Mouse (Mus musculus) C2C12 (cell line): Measurements from ENCODE around the gene Ifrd1. TPM values are rescaled to one million over a fixed set of nuclear protein-coding genes. Genes with fewer than 3 reads are reported as not detected.

Experiments
- H3K27me3 ChIP-seq: one replicate; pipeline ENCODE4 v1.6.1; 2011; ENCODE audit not compliant: control insufficient read depth, insufficient read depth, insufficient read length
- H3K36me3 ChIP-seq: one replicate; pipeline ENCODE4 v1.6.1; 2011; ENCODE audit not compliant: control insufficient read depth, insufficient read depth
- H3K4me3 ChIP-seq: one replicate; pipeline ENCODE4 v1.5.1; 2011; ENCODE audit warnings: mild to moderate bottlenecking, control low read depth; ENCODE audit not compliant: poor library complexity, insufficient read depth, severe bottlenecking
- H3K79me2 ChIP-seq: one replicate; pipeline ENCODE4 v1.6.1; 2011; ENCODE audit not compliant: control insufficient read depth, insufficient read depth
- H3K79me3 ChIP-seq: one replicate; pipeline ENCODE4 v1.6.1; 2011; ENCODE audit warnings: low read depth, control low read depth
- H3ac ChIP-seq: one replicate; pipeline ENCODE3; 2011; ENCODE audit warnings: low read depth; ENCODE audit not compliant: control insufficient read depth, insufficient read length
- CEBPB ChIP-seq: IDR thresholded peaks from one replicate; pipeline ENCODE4 v1.6.1; 2011; ENCODE audit warnings: low read depth, mild to moderate bottlenecking, control low read depth, moderate library complexity
- CTCF ChIP-seq: IDR thresholded peaks from one replicate; pipeline ENCODE4 v1.5.1; 2011; ENCODE audit not compliant: control insufficient read depth, insufficient read depth, insufficient read length
- FOSL1 ChIP-seq: IDR thresholded peaks from one replicate; pipeline ENCODE4 v1.8.0; 2011; ENCODE audit warnings: mild to moderate bottlenecking, low read length; ENCODE audit not compliant: poor library complexity, insufficient read depth, severe bottlenecking
- MAX ChIP-seq: IDR thresholded peaks from one replicate; pipeline ENCODE4 v1.6.1; 2011; ENCODE audit warnings: mild to moderate bottlenecking, control low read depth
- MYOD1 ChIP-seq: IDR thresholded peaks from one replicate; pipeline ENCODE4 v1.6.1; 2011; ENCODE audit warnings: low read depth; ENCODE audit not compliant: control insufficient read depth, insufficient read length
- MYOG ChIP-seq: IDR thresholded peaks from one replicate; pipeline ENCODE4 v1.6.1; 2011; ENCODE audit not compliant: control insufficient read depth, insufficient read length; ENCODE audit errors: extremely low read depth
- USF1 ChIP-seq: IDR thresholded peaks from one replicate; pipeline ENCODE4 v1.6.1; 2011; ENCODE audit warnings: low read depth, mild to moderate bottlenecking, control low read depth, moderate library complexity
- polyA plus RNA-seq: library from polyadenylated mRNA; unstranded; fragments of >200 nt; fragmentation: generic; extraction: Trizol; gene quantifications from one replicate; pipeline ENCODE4 v1.2.1, GENCODE M21; 2012; ENCODE audit warnings: missing spikeins

Ifrd1 gene
- polyA plus RNA-seq, 1 experiment, result 166 TPM

- TF ChIP-seq MAX, result no peak
- TF ChIP-seq MYOG, result no peak
- TF ChIP-seq FOSL1, result no peak
- TF ChIP-seq MYOD1, result no peak
- TF ChIP-seq CEBPB, result no peak
- no peak for TF ChIP-seq CTCF
- TF ChIP-seq USF1, result no peak
- Histone ChIP-seq H3K36me3 (no peaks in the 10 kb centered on the region), H3K4me3 (no peak overlapping the region), H3K79me3 (no peaks in the 10 kb centered on the region), H3ac (no peak overlapping the region), H3K27me3 (no peaks in the 10 kb centered on the region), H3K79me2 (no peaks in the 10 kb centered on the region)
Measured at GRCm38 (mm10) chr12:40250256-40250655, 2.0 kb upstream of the Ifrd1 start.

GRCm38 (mm10) chr12:40247976-40248375, 328 bp downstream of the Ifrd1 start:
- Histone ChIP-seq H3K36me3 (no peaks in the 10 kb centered on the region), H3K79me2 (no peaks in the 10 kb centered on the region), H3K4me3 (no peak overlapping the region), H3ac (no peak overlapping the region), H3K27me3 (no peaks in the 10 kb centered on the region), H3K79me3 (no peaks in the 10 kb centered on the region)
- TF ChIP-seq CTCF (no peak), MYOD1 (no peak), USF1 (no peak), MYOG (no peak), MAX (no peak), CEBPB (no peak), FOSL1 (no peak)

DNA sequence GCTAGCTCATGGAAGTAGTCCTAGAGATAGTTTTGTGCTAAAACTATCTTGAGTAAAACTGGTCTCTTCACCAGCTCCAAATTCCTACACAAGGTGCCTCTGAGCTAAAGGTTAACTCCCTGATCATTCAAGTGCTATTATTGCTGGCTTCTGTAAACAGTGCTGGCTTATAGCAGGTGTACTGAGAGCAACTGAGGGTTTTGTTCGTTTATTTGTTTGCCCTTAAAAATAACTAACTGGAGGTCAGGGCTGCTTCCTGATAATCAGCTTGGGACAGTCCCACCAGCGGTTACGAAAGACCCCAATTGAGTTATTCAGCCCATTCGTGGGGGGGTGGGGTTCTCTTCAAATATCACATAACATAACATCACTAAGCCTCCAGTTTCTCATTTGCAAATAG, 920 bp downstream of the Ifrd1 start:
- Histone ChIP-seq H3K4me3 (no peak overlapping the region), H3K36me3 (no peaks in the 10 kb centered on the region), H3K79me3 (no peaks in the 10 kb centered on the region), H3K27me3 (no peaks in the 10 kb centered on the region), H3K79me2 (no peaks in the 10 kb centered on the region), H3ac (no peak overlapping the region)
- TF ChIP-seq MYOD1, result no peak
- no peak for TF ChIP-seq MYOG
- TF ChIP-seq CEBPB, result no peak
- no peak for TF ChIP-seq USF1
- no peak for TF ChIP-seq FOSL1
- TF ChIP-seq CTCF, result no peak
- no peak for TF ChIP-seq MAX

- H3ac ChIP-seq, result no peak overlapping the region
- no peaks in the 10 kb centered on the region for H3K79me2 ChIP-seq
- H3K79me3 ChIP-seq, result no peaks in the 10 kb centered on the region
- no peaks in the 10 kb centered on the region for H3K27me3 ChIP-seq
- no peak overlapping the region for H3K4me3 ChIP-seq
- no peaks in the 10 kb centered on the region for H3K36me3 ChIP-seq
- TF ChIP-seq CTCF (no peak), MYOG (no peak), USF1 (no peak), MYOD1 (no peak), FOSL1 (no peak), CEBPB (no peak), MAX (no peak)
Measured at GRCm38 (mm10) chr12:40245434-40245970, 2.8 kb downstream of the Ifrd1 start.

GRCm38 (mm10) chr12:40244926-40245325, 3.4 kb downstream of the Ifrd1 start:
- TF ChIP-seq MAX, result no peak
- Histone ChIP-seq H3K79me2 (no peaks in the 10 kb centered on the region), H3K27me3 (no peaks in the 10 kb centered on the region), H3ac (no peak overlapping the region), H3K36me3 (no peaks in the 10 kb centered on the region), H3K79me3 (no peaks in the 10 kb centered on the region), H3K4me3 (no peak overlapping the region)

GRCm38 (mm10) chr12:40243821-40244221, 4.5 kb downstream of the Ifrd1 start:
- H3K79me3 ChIP-seq, result no peaks in the 10 kb centered on the region
- H3K36me3 ChIP-seq, result no peaks in the 10 kb centered on the region
- no peaks in the 10 kb centered on the region for H3K27me3 ChIP-seq
- H3K79me2 ChIP-seq, result no peaks in the 10 kb centered on the region
- H3ac ChIP-seq, result no peak overlapping the region
- no peak overlapping the region for H3K4me3 ChIP-seq
- TF ChIP-seq FOSL1 (no peak), MAX (no peak), CEBPB (no peak), MYOD1 (no peak), MYOG (no peak), USF1 (no peak), CTCF (no peak)
